Mouse (Mus musculus): Measurements from ENCODE around the gene Fam129b.

The Fam129b gene

GRCm38 (mm10) chr2:32923551-32924250 lies 47.8 kb downstream of the Fam129b start:
- DNase-seq (ENCODE audit: low read depth, low spot score) = no peak

- no peak for DNase-seq (ENCODE audit: low read depth, low spot score)
Measured at GRCm38 (mm10) chr2:32924306-32924844, 48.5 kb downstream of the Fam129b start.

GRCm38 (mm10) chr2:32926330-32927075 lies 50.6 kb downstream of the Fam129b start:
- no peak for DNase-seq (ENCODE audit: low read depth, low spot score)

- no peak for DNase-seq (ENCODE audit: low read depth, low spot score)
Measured at GRCm38 (mm10) chr2:32927624-32928234, 51.8 kb downstream of the Fam129b start.

GRCm38 (mm10) chr2:32928235-32928946 lies 52.5 kb downstream of the Fam129b start:
- DNase-seq (ENCODE audit: low read depth, low spot score) = peak; percentile 59

- DNase-seq (ENCODE audit: low read depth, low spot score) = no peak
Measured at GRCm38 (mm10) chr2:32928947-32929829, 53.3 kb downstream of the Fam129b start.

GRCm38 (mm10) chr2:32931730-32932129 lies 55.8 kb downstream of the Fam129b start:
- DNase-seq (ENCODE audit: low read depth, low spot score) = peak; percentile 71

- DNase-seq (ENCODE audit: low read depth, low spot score) = no peak
Measured at GRCm38 (mm10) chr2:32938741-32939140, 62.8 kb downstream of the Fam129b start.

- DNase-seq (ENCODE audit: low read depth, low spot score) = peak; percentile 70
Measured at GRCm38 (mm10) chr2:32939418-32939817, 63.5 kb downstream of the Fam129b start.

GRCm38 (mm10) chr2:32940483-32940882 lies 64.6 kb downstream of the Fam129b start:
- DNase-seq (ENCODE audit: low read depth, low spot score) = no peak

GRCm38 (mm10) chr2:32947454-32947853 lies 71.5 kb downstream of the Fam129b start:
- DNase-seq (ENCODE audit: low read depth, low spot score) = no peak

GRCm38 (mm10) chr2:32954581-32954980 lies 78.7 kb downstream of the Fam129b start:
- peak; percentile 35 for DNase-seq (ENCODE audit: low read depth, low spot score)

GRCm38 (mm10) chr2:32957344-32957743 lies 81.4 kb downstream of the Fam129b start:
- DNase-seq (ENCODE audit: low read depth, low spot score) = peak; percentile 45

GRCm38 (mm10) chr2:32960273-32960672 lies 84.4 kb downstream of the Fam129b start:
- DNase-seq (ENCODE audit: low read depth, low spot score) = no peak

- peak; percentile 97 for DNase-seq (ENCODE audit: low read depth, low spot score)
Measured at GRCm38 (mm10) chr2:32961192-32961995, 85.5 kb downstream of the Fam129b start, which contains the start of the genes Rpl12 and Lrsam1. Gene Rpl12, plus strand, starts transcription at chr2:32961559. Gene Lrsam1, minus strand, starts transcription at chr2:32961614.

- DNase-seq (ENCODE audit: low read depth, low spot score) = no peak
Measured at GRCm38 (mm10) chr2:32962062-32962874, 86.4 kb downstream of the Fam129b start.

GRCm38 (mm10) chr2:32962875-32963220 lies 86.9 kb downstream of the Fam129b start:
- peak; percentile 63 for DNase-seq (ENCODE audit: low read depth, low spot score)

- DNase-seq (ENCODE audit: low read depth, low spot score) = no peak
Measured at GRCm38 (mm10) chr2:32963544-32963943, 87.6 kb downstream of the Fam129b start.

- peak; percentile 13 for DNase-seq (ENCODE audit: low read depth, low spot score)
Measured at GRCm38 (mm10) chr2:32963981-32964380, 88.1 kb downstream of the Fam129b start.
